ENCODE assay signal across 28 mouse cellular contexts in genomic region chr6:146981249-146981835, GRCm38 (mm10). TPM values are rescaled to one million over a fixed set of nuclear protein-coding genes. Genes with fewer than 3 reads are reported as not detected.
DNase-seq lines count a peak whose midpoint lies in the region; ATAC-seq lines count a peak whose summit lies in the region.
"Had no signal": no experiment of that assay in that cellular context is flagged by ENCODE, and none has a peak within 500 bp of the region (broad histone marks: within the 10 kb centered on the region; RNA-seq: fewer than 3 reads in every experiment).

No protein-coding gene starts in this region.

- 44% methylated on average over 1 of the region's 1 CpGs for WGBS in hindbrain, embryonic 12.5 days
- WGBS in hindbrain, embryonic 13.5 days: 11% methylated on average over 1 of the region's 1 CpGs
- 16% methylated on average over 1 of the region's 1 CpGs for WGBS in forebrain, embryonic 13.5 days
- WGBS in midbrain, embryonic 15.5 days: 29% methylated on average over 1 of the region's 1 CpGs

- peaks cover 3% of the 10 kb centered on the region; the same call in 1 of the 2 replicates for H3K4me1 ChIP-seq in hindbrain, embryonic 12.5 days
- peaks cover 14% of the 10 kb centered on the region for H3K4me1 ChIP-seq in hindbrain, embryonic 13.5 days (replicated peaks)
- H3K4me1 ChIP-seq in forebrain, embryonic 13.5 days: peaks cover 27% of the 10 kb centered on the region
- 0 out of 2 replicates have a peak, but pooled peaks cover 3% of the 10 kb centered on the region for H3K4me1 ChIP-seq in midbrain, embryonic 15.5 days

- H3K36me3 ChIP-seq in hindbrain, embryonic 12.5 days: no peaks in the 10 kb centered on the region
- no peaks in the 10 kb centered on the region for H3K36me3 ChIP-seq in hindbrain, embryonic 13.5 days
- no peaks in the 10 kb centered on the region for H3K36me3 ChIP-seq in forebrain, embryonic 13.5 days (ENCODE audit: poor library complexity, severe bottlenecking)
- H3K36me3 ChIP-seq in midbrain, embryonic 15.5 days (replicated peaks): no peaks in the 10 kb centered on the region
- H3K36me3 ChIP-seq: embryonic facial prominence, embryonic 12.5 days; neural tube, embryonic 12.5 days; stomach, embryonic 15.5 days had no signal

- no peak overlapping the region for H3K27ac ChIP-seq in hindbrain, embryonic 12.5 days
- no peak overlapping the region for H3K27ac ChIP-seq in hindbrain, embryonic 13.5 days
- H3K27ac ChIP-seq in forebrain, embryonic 13.5 days: peak overlapping the region; percentile 62
- H3K27ac ChIP-seq in midbrain, embryonic 15.5 days: no peak overlapping the region
- H3K27ac ChIP-seq: embryonic facial prominence, embryonic 12.5 days; heart, adult 2 months; liver, embryonic 14.5 days; neural tube, embryonic 12.5 days; stomach, embryonic 15.5 days had no signal

- H3K4me3 ChIP-seq in hindbrain, embryonic 12.5 days: no peak overlapping the region
- no peak overlapping the region for H3K4me3 ChIP-seq in hindbrain, embryonic 13.5 days
- H3K4me3 ChIP-seq in forebrain, embryonic 13.5 days: no peak overlapping the region
- no peak overlapping the region for H3K4me3 ChIP-seq in midbrain, embryonic 15.5 days
- H3K4me3 ChIP-seq: embryonic facial prominence, embryonic 12.5 days; heart, adult 2 months; megakaryocyte, embryonic 14.5 days; neural tube, embryonic 12.5 days; stomach, embryonic 15.5 days had no signal

- no peak overlapping the region for H3K4me2 ChIP-seq in hindbrain, embryonic 12.5 days (replicated peaks)
- H3K4me2 ChIP-seq in hindbrain, embryonic 13.5 days: no peak overlapping the region
- no peak overlapping the region for H3K4me2 ChIP-seq in forebrain, embryonic 13.5 days
- no peak overlapping the region for H3K4me2 ChIP-seq in midbrain, embryonic 15.5 days
- H3K4me2 ChIP-seq: embryonic facial prominence, embryonic 12.5 days; lung, embryonic 14.5 days; neural tube, embryonic 12.5 days; stomach, embryonic 15.5 days had no signal

- DNase-seq in retina, postnatal 1 day: peak; percentile 32
- no peak for DNase-seq in retina, embryonic 14.5 days (ENCODE audit: low spot score)
- no peak for DNase-seq in gastrocnemius, postnatal 36 days
- DNase-seq in lung, postnatal 36 days: no peak
- DNase-seq: adrenal gland, postnatal 36 days; cerebellum, adult 11 months; cerebellum, postnatal 10 days; gastrocnemius, postnatal 14 days; heart, adult 2 months; heart, postnatal 36 days; kidney, adult 18-20 months; kidney, postnatal 4 days; lung, embryonic 14.5 days; right cerebral cortex, postnatal 4 days had no signal

- intact Hi-C loops in gastrocnemius, postnatal 36 days (cut with DNase I): no loop called here

- no peaks in the 10 kb centered on the region for H3K27me3 ChIP-seq in hindbrain, embryonic 12.5 days
- H3K27me3 ChIP-seq in hindbrain, embryonic 13.5 days: no peaks in the 10 kb centered on the region
- no peaks in the 10 kb centered on the region for H3K27me3 ChIP-seq in forebrain, embryonic 13.5 days
- no peaks in the 10 kb centered on the region for H3K27me3 ChIP-seq in midbrain, embryonic 15.5 days (replicated peaks)
- H3K27me3 ChIP-seq: embryonic facial prominence, embryonic 12.5 days; megakaryocyte, embryonic 14.5 days; neural tube, embryonic 12.5 days; stomach, embryonic 15.5 days had no signal

- H3K9me3 ChIP-seq in hindbrain, embryonic 12.5 days (replicated peaks): no peaks in the 10 kb centered on the region
- H3K9me3 ChIP-seq in hindbrain, embryonic 13.5 days: no peaks in the 10 kb centered on the region
- no peaks in the 10 kb centered on the region for H3K9me3 ChIP-seq in forebrain, embryonic 13.5 days (replicated peaks)
- no peaks in the 10 kb centered on the region for H3K9me3 ChIP-seq in midbrain, embryonic 15.5 days
- H3K9me3 ChIP-seq: embryonic facial prominence, embryonic 12.5 days; megakaryocyte, embryonic 14.5 days; neural tube, embryonic 12.5 days; stomach, embryonic 15.5 days had no signal

- no peak overlapping the region for H3K9ac ChIP-seq in hindbrain, embryonic 12.5 days
- H3K9ac ChIP-seq in hindbrain, embryonic 13.5 days: no peak overlapping the region
- no peak overlapping the region for H3K9ac ChIP-seq in forebrain, embryonic 13.5 days
- H3K9ac ChIP-seq in midbrain, embryonic 15.5 days: no peak overlapping the region
- H3K9ac ChIP-seq: embryonic facial prominence, embryonic 12.5 days; liver, embryonic 14.5 days; lung, embryonic 14.5 days; neural tube, embryonic 12.5 days; stomach, embryonic 15.5 days had no signal

- ATAC-seq in hindbrain, embryonic 12.5 days (ENCODE audit: low FRiP score): 0 out of 2 replicates have a peak, but pooled peaks have one; percentile 43
- ATAC-seq in hindbrain, embryonic 13.5 days (ENCODE audit: low FRiP score): no peak; the same call in 1 of the 2 replicates
- ATAC-seq in forebrain, embryonic 13.5 days: peak; percentile 87
- 0 out of 2 replicates have a peak, but pooled peaks have one; percentile 20 for ATAC-seq in midbrain, embryonic 15.5 days (replicated peaks)
- ATAC-seq: CD4-positive, CD25-positive, alpha-beta regulatory T cell, adult 4 months; inflammation-experienced regulatory T-cells, adult 6 months had no signal

RNA-seq across cellular contexts. Expression of gene 1700034J05Rik, which starts 27.1 kb away (rescaled TPM):
- polyA plus RNA-seq in hindbrain, embryonic 12.5 days (2016; fragmentation: Nextera tagmentation; extraction: Ambion mirVana): 0.10 and 0.13 TPM in 2 replicates
- not detected in 2 replicates for polyA plus RNA-seq in hindbrain, embryonic 13.5 days (2015; fragmentation: Nextera tagmentation; extraction: Ambion mirVana)
- polyA plus RNA-seq in forebrain, embryonic 13.5 days (2015; fragmentation: Nextera tagmentation; extraction: Ambion mirVana): 0.05 and 0.08 TPM in 2 replicates
- polyA plus RNA-seq in midbrain, embryonic 15.5 days (2015; fragmentation: Nextera tagmentation; extraction: Ambion mirVana): 0.08 TPM in 1 of 2 replicates, not detected in the other
- not detected for total RNA-seq in gastrocnemius, postnatal 36 days (2021)
- total RNA-seq: adrenal gland, postnatal 36 days; gastrocnemius, postnatal 14 days; heart, adult 2 months; heart, postnatal 36 days; left cerebral cortex, postnatal 36 days had no signal
- polyA plus RNA-seq: CD4-positive, CD25-positive, alpha-beta regulatory T cell, adult 4 months; cortical plate, adult 2 months; heart, adult 2 months; liver, embryonic 14.5 days; thymus, postnatal 0 days had no signal

RNA-seq across cellular contexts. Expression of gene Rep15, which starts 51.0 kb away (rescaled TPM):
- 0.50 and 0.90 TPM in 2 replicates for polyA plus RNA-seq in hindbrain, embryonic 12.5 days (2016; fragmentation: Nextera tagmentation; extraction: Ambion mirVana)
- 0.48 and 0.94 TPM in 2 replicates for polyA plus RNA-seq in hindbrain, embryonic 13.5 days (2015; fragmentation: Nextera tagmentation; extraction: Ambion mirVana)
- polyA plus RNA-seq in forebrain, embryonic 13.5 days (2015; fragmentation: Nextera tagmentation; extraction: Ambion mirVana): 0.62 and 0.97 TPM in 2 replicates
- 0.85 and 1.1 TPM in 2 replicates for polyA plus RNA-seq in midbrain, embryonic 15.5 days (2015; fragmentation: Nextera tagmentation; extraction: Ambion mirVana)
- total RNA-seq in gastrocnemius, postnatal 36 days (2021): under 1 TPM; 0.26 to 0.49 TPM
